Mouse (Mus musculus) neural tube, embryonic 11.5 days (tissue): ENCODE measurements around the gene Rbm15. TPM values are rescaled to one million over a fixed set of nuclear protein-coding genes. Genes with fewer than 3 reads are reported as not detected.

Experiments used
- ATAC-seq: fragments of 200-750 bp; cut with Nextera tagmentation; 2 replicates; pipeline ENCODE4 v1.8.0; 2017; ENCODE audit warnings: moderate number of reproducible peaks, mild to moderate bottlenecking, moderate TSS enrichment, moderate library complexity; ENCODE audit not compliant: insufficient read depth, low FRiP score, low TSS enrichment
- DNase-seq: peaks from one replicate; pipeline ENCODE4 v3.0.0-alpha.2; 2015; ENCODE audit warnings: low spot score
- H3K27ac ChIP-seq: fragments of 300-500 bp; sonication (generic); 2 replicates; pipeline ENCODE4 v1.5.1; 2014; ENCODE audit warnings: low read depth, mild to moderate bottlenecking, low read length
- H3K27me3 ChIP-seq: fragments of 300-500 bp; sonication (generic); 2 replicates; pipeline ENCODE4 v1.6.1; 2014; ENCODE audit warnings: mild to moderate bottlenecking, low read length, mixed read lengths; ENCODE audit not compliant: control insufficient read depth, insufficient read depth
- H3K36me3 ChIP-seq: fragments of 300-500 bp; sonication (generic); 2 replicates; pipeline ENCODE4 v1.6.1; 2014; ENCODE audit warnings: mild to moderate bottlenecking, low read length, moderate library complexity, mixed read lengths; ENCODE audit not compliant: control insufficient read depth, insufficient read depth
- H3K4me1 ChIP-seq: fragments of 300-500 bp; sonication (generic); 2 replicates; pipeline ENCODE4 v1.6.1; 2014; ENCODE audit warnings: low read length, mixed read lengths; ENCODE audit not compliant: control insufficient read depth, insufficient read depth
- H3K4me2 ChIP-seq: fragments of 300-500 bp; sonication (generic); 2 replicates; pipeline ENCODE4 v1.6.1; 2014; ENCODE audit warnings: low read depth, mild to moderate bottlenecking, moderate library complexity
- H3K4me3 ChIP-seq: fragments of 300-500 bp; sonication (generic); 2 replicates; pipeline ENCODE4 v1.5.1; 2014; ENCODE audit warnings: low read depth, low read length
- H3K9ac ChIP-seq: fragments of 300-500 bp; sonication (generic); 2 replicates; pipeline ENCODE4 v1.6.1; 2014; ENCODE audit warnings: mild to moderate bottlenecking, low read length
- H3K9me3 ChIP-seq: fragments of 300-500 bp; sonication (generic); 2 replicates; pipeline ENCODE4 v1.6.1; 2016; ENCODE audit warnings: low read length; ENCODE audit not compliant: control insufficient read depth
- WGBS: fragments of 180-500 bp; shearing (Covaris S2); extraction: QIAGEN DNeasy Blood & Tissue Kit; methylation state at CpG from one replicate; pipeline ENCODE4 v1.1.7; 2014; 5-methylcytosine and 5-hydroxymethylcytosine counted together
- polyA plus RNA-seq: library from polyadenylated mRNA; unstranded; fragments of >200 nt; fragmentation: Nextera tagmentation; extraction: Ambion mirVana; gene quantifications from 2 replicates; pipeline ENCODE4 v1.2.1, GENCODE M21; 2014

The Rbm15 gene
- polyA plus RNA-seq, 1 experiment from 2014 or later: 17.2 TPM

- H3K4me3 ChIP-seq: peak overlapping the region; percentile 96
- ATAC-seq (no peak), DNase-seq (no peak)
- peaks cover 20% of the 10 kb centered on the region for H3K4me1 ChIP-seq
- peak overlapping the region; percentile 88 for H3K27ac ChIP-seq
- no peaks in the 10 kb centered on the region for H3K27me3 ChIP-seq
- H3K4me2 ChIP-seq: peak overlapping the region; percentile 66
- peaks cover 6% of the 10 kb centered on the region; the same call in 1 of the 2 replicates for H3K36me3 ChIP-seq
- 11% methylated on average over 12 of the region's 12 CpGs for WGBS
- peak overlapping the region; percentile 88 for H3K9ac ChIP-seq
- H3K9me3 ChIP-seq: no peaks in the 10 kb centered on the region
Observed at GRCm38 (mm10) chr3:107334202-107334934, 895 bp upstream of the Rbm15 start.

GRCm38 (mm10) chr3:107332960-107333380 is 503 bp downstream of the Rbm15 start:
- Histone ChIP-seq H3K36me3 (peaks cover 6% of the 10 kb centered on the region; the same call in 1 of the 2 replicates), H3K4me1 (peaks cover 22% of the 10 kb centered on the region), H3K4me2 (peak overlapping the region; percentile 92), H3K4me3 (peak overlapping the region; percentile 96), H3K9me3 (no peaks in the 10 kb centered on the region), H3K27me3 (no peaks in the 10 kb centered on the region), H3K27ac (peak overlapping the region; percentile 89), H3K9ac (peak overlapping the region; percentile 94)
- DNase-seq (peak; percentile 97), ATAC-seq (peak; percentile 97)
- 0% methylated on average over 37 of the region's 37 CpGs for WGBS

- H3K4me1 ChIP-seq: peaks cover 22% of the 10 kb centered on the region
- no peaks in the 10 kb centered on the region for H3K27me3 ChIP-seq
- H3K36me3 ChIP-seq: peaks cover 6% of the 10 kb centered on the region; the same call in 1 of the 2 replicates
- H3K4me3 ChIP-seq: peak overlapping the region; percentile 96
- DNase-seq: peak; percentile 35
- ATAC-seq: 0 out of 2 replicates have a peak, but pooled peaks have one; percentile 3
- no peaks in the 10 kb centered on the region for H3K9me3 ChIP-seq
- peak overlapping the region; percentile 92 for H3K4me2 ChIP-seq
- WGBS: under 1% methylated on average over 65 of the region's 75 CpGs
- H3K27ac ChIP-seq: peak overlapping the region; percentile 89
- peak overlapping the region; percentile 94 for H3K9ac ChIP-seq
Observed at GRCm38 (mm10) chr3:107332127-107332959, 1.1 kb downstream of the Rbm15 start.

GRCm38 (mm10) chr3:107331746-107332126 is 1.7 kb downstream of the Rbm15 start:
- Histone ChIP-seq H3K4me1 (peaks cover 22% of the 10 kb centered on the region), H3K36me3 (peaks cover 6% of the 10 kb centered on the region; the same call in 1 of the 2 replicates), H3K27me3 (no peaks in the 10 kb centered on the region), H3K9me3 (no peaks in the 10 kb centered on the region), H3K4me3 (peak overlapping the region; percentile 96), H3K27ac (no peak overlapping the region), H3K9ac (peak overlapping the region; percentile 94), H3K4me2 (peak overlapping the region; percentile 92)
- no peak for ATAC-seq
- DNase-seq: no peak
- 28% methylated on average over 17 of the region's 17 CpGs for WGBS

GRCm38 (mm10) chr3:107330503-107331424 is 2.7 kb downstream of the Rbm15 start:
- Histone ChIP-seq H3K9ac (no peak overlapping the region), H3K36me3 (peaks cover 6% of the 10 kb centered on the region; the same call in 1 of the 2 replicates), H3K4me2 (peak overlapping the region; percentile 92), H3K4me3 (peak overlapping the region; percentile 96), H3K27ac (no peak overlapping the region), H3K4me1 (peaks cover 22% of the 10 kb centered on the region), H3K27me3 (no peaks in the 10 kb centered on the region), H3K9me3 (no peaks in the 10 kb centered on the region)
- no peak for DNase-seq
- no peak for ATAC-seq
- 78% methylated on average over 28 of the region's 28 CpGs for WGBS

GRCm38 (mm10) chr3:107326442-107326841 is 7.0 kb downstream of the Rbm15 start:
- H3K4me3 ChIP-seq: no peak overlapping the region
- H3K4me1 ChIP-seq: peaks cover 25% of the 10 kb centered on the region
- no peaks in the 10 kb centered on the region for H3K9me3 ChIP-seq
- no peak overlapping the region for H3K9ac ChIP-seq
- no peaks in the 10 kb centered on the region for H3K27me3 ChIP-seq
- no peak overlapping the region for H3K4me2 ChIP-seq
- DNase-seq (no peak), ATAC-seq (no peak)
- no peak overlapping the region for H3K27ac ChIP-seq
- peaks cover 8% of the 10 kb centered on the region; the same call in 1 of the 2 replicates for H3K36me3 ChIP-seq
- WGBS: 97% methylated on average over 1 of the region's 1 CpGs

- Histone ChIP-seq H3K9me3 (no peaks in the 10 kb centered on the region), H3K4me3 (no peak overlapping the region), H3K9ac (no peak overlapping the region), H3K27ac (no peak overlapping the region), H3K4me2 (no peak overlapping the region), H3K27me3 (no peaks in the 10 kb centered on the region), H3K4me1 (peaks cover 7% of the 10 kb centered on the region; the same call in 1 of the 2 replicates), H3K36me3 (peaks cover 2% of the 10 kb centered on the region; the same call in 1 of the 2 replicates)
- ATAC-seq: no peak
- DNase-seq: no peak
Observed at GRCm38 (mm10) chr3:107321776-107322175, 11.7 kb downstream of the Rbm15 start.

- Histone ChIP-seq H3K4me2 (no peak overlapping the region), H3K4me3 (no peak overlapping the region), H3K27ac (no peak overlapping the region), H3K36me3 (peaks cover 2% of the 10 kb centered on the region; the same call in 1 of the 2 replicates), H3K9me3 (no peaks in the 10 kb centered on the region), H3K4me1 (peaks cover 7% of the 10 kb centered on the region; the same call in 1 of the 2 replicates), H3K9ac (no peak overlapping the region), H3K27me3 (no peaks in the 10 kb centered on the region)
- DNase-seq (no peak), ATAC-seq (no peak)
- WGBS: 97% methylated on average over 2 of the region's 2 CpGs
Observed at GRCm38 (mm10) chr3:107321141-107321540, 12.3 kb downstream of the Rbm15 start.
